Mouse (Mus musculus): ENCODE measurements around the gene Aacs.

The Aacs gene

DNA sequence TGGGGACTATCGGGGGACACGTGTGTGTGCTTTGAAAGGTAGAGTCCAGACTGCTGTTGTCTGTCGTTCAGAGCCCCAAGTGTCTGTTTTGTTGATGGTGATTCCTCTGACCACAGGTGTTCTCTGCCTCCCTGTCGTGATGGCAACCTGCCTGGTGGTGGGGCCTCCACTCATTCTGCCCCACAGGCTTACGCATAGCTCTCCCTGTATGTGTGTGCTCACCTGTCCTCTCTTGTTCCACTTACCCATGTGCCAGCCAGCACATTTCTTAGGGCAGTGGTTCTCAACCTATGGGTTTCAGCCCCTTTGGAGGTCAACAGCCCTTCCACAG, 17.4 kb downstream of the Aacs start:
- no peak for ATAC-seq (ENCODE audit: low TSS enrichment)

DNA sequence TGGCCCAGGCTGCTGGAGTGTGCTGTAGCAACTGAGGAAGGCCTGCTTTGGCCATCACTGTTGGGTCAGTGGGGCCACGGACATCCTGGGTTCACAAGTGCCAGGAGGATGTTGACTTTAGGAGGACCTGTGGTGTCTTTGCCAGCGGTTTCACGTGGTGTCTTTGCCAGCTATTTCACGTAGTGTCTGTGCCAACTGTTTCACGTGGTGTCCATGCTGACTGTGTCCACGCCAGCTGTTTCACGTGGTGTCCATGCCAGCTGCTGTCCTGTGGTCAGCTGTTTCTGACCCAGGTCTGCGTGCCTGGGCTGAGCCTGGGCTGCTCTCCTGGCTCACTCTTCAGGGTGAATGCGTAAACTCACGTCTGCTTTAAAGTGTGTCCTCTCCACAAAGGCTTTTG, 20.0 kb downstream of the Aacs start:
- ATAC-seq (ENCODE audit: low TSS enrichment): no peak

DNA sequence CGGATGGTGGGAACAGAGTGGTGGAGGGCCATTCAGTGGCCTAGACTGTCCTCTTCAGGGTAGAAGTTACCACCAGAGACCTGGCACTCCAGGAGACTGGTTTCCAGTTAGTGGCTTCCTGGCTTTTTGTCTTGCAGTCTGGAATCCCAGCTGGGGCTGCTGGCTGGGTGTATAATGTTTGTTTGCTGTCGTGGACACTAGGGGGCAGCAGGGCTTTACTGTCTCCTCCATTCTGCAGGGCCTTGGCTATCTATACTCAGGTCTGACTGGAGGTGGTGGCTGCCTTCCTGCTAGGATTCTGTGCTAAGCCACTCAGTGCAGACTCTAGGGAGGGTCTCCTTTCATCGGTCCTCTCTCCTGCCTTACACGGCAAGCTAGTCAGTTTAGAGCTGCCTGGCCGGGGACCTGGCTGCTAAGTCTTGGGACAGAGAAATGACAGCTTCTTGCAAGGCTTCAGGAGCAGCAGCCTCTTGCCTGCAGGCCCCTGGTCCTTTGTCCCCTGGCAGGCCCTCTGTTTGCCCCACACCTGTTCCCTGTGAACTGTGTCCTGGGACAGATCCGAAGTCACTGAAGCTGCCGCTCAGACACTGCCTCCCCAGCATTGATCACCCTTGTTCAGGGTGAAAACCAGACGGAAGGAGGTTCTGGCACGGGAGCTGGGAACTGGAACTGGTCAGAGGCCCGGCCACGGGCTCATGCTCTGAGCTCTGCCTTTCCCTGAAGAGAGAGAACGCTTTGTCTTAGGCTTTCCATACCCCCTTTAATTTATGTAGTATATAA, 22.4 kb downstream of the Aacs start:
- peak; percentile 88 for ATAC-seq (ENCODE audit: low TSS enrichment)

DNA sequence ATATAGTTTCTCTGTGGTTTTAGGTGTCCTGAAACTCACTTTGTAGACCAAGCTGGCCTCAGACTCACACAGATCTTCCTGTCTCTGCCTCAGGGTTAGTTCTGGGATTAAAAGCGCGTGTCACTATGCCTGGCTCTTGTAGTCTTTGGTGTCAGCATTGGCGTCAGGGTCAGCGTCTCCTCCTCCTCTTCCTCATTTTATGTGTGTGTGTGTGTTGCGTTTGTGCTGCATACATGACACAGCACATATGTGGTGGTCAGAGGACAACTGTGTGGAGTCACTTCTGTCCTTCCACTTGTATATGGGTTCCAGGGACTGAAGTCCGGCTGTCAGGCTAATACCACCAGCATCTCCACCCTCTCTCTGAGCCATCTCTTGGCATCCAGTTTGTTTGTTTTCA, 25.9 kb downstream of the Aacs start:
- ATAC-seq (ENCODE audit: low TSS enrichment): no peak

DNA sequence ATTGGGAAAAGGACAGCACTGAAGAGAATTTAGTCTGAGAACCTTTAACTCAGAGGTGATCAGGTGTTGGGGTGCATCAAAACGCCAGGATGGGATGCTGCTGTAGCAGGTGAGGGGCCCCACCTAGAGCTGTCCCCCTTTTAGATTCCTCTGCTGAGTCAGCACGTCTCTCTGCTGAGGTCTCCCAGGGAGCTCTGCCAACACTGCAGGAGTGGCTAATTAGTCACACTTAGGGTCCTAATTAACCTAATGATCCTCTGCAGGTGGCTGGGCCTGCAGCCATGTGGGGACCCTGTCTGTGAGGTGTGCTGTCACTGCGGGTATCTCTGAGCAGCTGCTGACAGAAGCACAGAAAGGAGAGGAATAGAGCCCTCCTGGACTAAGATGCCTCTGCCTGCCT, 26.6 kb downstream of the Aacs start:
- ATAC-seq (ENCODE audit: low TSS enrichment): no peak

DNA sequence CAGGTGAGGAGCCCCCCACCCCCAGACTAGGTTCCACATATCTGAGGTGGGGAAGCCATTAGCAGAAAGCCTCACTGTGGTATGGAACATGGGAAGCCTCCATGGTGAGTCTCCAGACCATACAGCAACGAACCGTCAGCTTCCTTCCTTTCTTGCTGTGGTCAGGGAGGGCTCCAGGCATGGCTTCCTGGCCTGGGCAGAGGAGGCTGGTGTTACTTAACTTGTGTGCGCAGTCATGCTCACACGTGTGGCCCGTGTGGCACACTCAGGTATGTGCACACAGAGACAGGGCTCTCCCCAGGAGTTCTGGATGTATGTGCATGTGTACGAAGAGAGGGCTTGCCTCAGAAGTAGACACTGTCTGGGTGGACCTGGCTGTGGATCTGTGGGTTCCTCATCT, 28.0 kb downstream of the Aacs start:
- no peak for ATAC-seq (ENCODE audit: low TSS enrichment)

DNA sequence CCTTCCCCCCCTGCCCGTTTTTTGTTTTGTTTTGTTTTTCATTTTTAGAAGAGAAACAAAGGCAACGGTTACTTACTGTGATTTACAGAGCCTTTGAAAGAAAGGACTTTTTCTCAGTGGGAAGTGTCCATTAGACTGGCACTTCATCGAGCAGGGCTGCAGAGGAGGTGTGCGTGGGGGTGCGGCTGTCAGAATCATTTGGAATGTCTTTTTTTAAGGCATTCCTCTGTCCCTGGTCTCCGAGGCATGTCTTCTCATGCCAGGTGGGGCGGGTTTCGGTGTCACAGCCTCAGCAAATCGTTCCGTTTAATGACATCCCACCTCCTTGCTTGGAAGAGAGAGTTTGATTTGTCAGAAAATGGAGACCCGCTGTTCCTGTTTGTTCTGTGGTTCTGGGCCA, 29.1 kb downstream of the Aacs start:
- ATAC-seq (ENCODE audit: low TSS enrichment): peak; percentile 55; the same call in 1 of the 2 replicates

DNA sequence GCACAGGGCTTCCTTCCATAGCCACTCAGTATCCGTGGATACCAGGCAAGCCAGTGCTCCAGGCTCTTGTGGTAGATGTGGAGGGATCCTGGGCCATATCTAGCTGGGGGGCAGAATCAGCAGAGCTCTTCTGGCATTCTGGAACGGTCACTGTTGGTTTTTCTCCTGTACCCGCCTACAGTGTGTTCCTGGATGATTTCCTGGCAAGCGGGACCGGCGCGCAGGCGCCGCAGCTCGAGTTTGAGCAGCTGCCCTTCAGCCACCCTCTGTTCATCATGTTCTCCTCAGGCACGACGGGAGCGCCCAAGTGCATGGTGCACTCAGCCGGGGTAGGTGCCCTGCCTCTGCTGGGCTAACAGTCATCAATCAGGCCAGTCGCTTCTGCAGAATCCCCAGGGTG, 30.4 kb downstream of the Aacs start:
- peak; percentile 60 for ATAC-seq (ENCODE audit: low TSS enrichment)

DNA sequence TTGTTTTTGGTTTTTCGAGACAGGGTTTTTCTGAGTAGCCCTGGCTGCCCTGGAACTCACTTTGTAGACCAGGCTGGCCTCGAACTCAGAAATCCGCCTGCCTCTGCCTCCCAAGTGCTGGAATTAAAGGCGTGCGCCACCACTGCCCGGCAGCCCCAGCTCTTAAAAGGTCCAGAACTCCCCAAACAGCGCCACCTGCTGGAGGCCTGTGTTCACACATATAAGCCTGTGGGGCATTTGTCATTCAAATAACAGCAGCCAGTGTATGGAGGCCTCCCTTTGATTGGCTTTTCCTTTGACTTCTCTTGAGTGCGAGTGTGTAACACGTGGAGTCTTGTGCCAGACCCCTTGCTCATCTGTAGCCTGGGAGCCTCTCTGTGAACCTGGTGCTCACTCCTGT, 32.0 kb downstream of the Aacs start:
- no peak for ATAC-seq (ENCODE audit: low TSS enrichment)

DNA sequence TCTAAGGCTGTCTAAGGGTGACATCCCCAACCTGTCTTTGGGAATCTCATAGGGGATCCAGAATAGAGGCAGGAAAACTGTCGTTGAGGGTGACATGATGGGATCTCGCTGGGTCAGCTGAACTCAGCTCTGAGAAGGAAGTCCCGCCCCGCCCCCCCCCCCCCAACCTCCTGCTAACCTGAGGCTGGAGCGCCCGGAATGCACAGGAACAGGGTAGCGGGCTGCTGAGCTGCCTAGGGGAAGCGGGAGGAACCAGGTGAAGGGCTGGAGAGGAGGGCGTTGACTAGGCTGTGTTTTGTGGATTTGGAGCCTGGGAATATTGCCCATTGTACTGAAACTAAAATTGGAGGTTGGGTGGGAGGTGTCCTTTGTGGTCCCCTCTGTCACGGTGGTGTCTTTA, 32.4 kb downstream of the Aacs start:
- ATAC-seq (ENCODE audit: low TSS enrichment): no peak

DNA sequence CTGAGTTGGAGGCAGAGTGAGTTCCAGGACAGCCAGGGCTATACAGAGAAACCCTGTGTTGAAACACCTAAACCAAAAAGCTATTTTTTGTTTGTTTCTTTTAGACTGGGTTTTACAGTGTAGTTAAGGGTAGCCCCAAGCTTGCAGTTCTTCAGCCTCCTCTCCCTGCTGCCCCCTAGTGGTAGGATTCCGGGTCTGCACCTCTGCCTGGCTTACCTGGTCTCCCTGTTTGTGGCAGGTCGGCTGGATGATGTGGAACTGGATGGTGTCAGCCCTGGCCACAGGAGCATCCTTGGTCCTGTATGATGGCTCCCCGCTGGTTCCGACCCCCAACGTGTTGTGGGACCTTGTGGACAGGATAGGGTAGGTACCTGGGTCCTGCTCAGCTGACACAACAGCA, 33.9 kb downstream of the Aacs start:
- ATAC-seq (ENCODE audit: low TSS enrichment): peak; percentile 56

DNA sequence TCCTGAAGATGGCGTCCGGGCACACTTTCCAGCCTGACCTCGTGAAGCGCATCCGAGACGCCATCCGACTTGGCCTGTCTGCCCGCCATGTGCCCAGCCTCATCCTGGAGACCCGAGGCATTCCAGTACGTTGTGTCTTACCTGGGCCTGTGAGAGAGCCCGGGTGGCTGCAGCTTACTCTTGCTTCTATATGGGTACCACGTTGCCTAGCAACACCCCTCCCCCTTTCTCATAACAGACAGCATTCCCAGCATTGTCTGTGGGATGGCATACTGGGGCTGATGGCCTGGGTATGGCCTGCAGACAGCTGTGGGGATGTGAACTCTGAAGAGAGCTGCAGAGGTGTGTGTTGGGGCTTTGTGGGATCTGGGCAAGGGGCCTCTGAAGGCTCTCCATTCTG, 39.4 kb downstream of the Aacs start:
- ATAC-seq (ENCODE audit: low TSS enrichment): no peak

DNA sequence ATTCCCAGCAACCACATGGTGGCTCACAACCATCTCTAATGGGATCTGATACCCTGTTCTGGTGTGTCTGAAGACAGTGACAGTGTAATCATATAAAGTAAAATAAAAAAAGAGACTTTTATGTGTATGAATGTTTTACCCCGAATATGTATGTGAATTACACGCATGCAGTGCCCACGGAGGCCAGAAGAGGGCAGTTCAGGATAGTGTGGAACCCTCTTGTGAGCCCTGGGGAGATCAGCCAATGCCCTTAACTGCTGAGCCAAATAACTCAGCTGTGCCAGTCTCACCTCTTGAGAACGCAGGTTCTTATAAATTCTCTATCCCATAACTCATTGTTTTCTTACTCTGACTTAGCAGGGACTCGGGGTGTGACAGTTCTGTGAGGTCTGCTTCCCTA, 43.0 kb downstream of the Aacs start:
- no peak for ATAC-seq (ENCODE audit: low TSS enrichment)

DNA sequence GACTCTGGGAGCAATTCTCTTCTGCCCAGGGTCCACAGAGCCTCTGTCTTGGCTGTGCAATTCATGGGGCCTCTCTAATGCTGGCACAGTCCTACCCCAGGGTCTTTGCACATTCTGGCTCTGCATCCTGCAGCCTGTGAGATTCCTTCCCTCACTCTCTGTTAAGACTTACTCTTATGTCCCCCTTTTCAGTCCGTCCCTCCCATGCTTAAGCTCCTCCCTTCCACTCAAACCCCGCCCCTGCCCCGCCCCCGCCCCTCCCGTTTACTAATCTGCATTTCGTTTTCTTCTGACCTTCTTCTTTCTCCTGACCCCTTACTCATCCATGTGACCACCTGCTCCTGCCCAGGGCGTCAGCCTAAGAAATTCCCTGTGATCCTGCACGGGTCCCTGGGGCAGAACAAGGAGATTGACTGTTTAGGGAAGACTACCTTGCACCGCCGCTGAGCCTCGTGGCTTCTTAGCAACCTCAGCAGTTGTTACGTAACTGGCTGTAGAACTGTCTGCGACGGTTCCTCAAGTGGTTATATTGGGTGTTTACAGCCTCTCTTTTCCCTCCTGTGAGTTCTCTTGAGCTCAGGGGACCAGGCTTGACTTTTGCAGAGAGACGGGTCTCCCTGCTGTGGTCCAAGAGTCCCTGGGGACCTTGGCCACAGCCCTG, 45.4 kb downstream of the Aacs start:
- peak; percentile 39; the same call in 1 of the 2 replicates for ATAC-seq (ENCODE audit: low TSS enrichment)

DNA sequence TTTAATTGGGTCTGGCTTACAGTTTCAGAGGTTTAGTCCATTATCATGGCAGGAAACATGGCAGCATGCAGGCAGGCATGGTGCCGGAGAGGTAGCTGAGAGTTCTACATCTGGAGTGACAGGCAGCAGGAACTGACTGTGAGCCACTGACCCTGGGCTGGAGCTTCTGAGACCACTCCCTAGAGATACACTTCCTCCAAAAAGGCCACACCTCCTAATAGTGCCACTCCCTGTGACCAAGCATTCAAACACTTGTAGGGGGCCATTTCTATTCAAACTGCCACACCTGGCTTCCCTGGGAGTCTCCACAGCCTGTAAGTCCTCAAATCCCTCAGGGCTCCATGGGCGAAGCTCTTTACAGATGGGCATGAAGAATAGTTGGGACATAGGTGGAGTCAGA, 47.7 kb downstream of the Aacs start:
- no peak for ATAC-seq (ENCODE audit: low TSS enrichment)

DNA sequence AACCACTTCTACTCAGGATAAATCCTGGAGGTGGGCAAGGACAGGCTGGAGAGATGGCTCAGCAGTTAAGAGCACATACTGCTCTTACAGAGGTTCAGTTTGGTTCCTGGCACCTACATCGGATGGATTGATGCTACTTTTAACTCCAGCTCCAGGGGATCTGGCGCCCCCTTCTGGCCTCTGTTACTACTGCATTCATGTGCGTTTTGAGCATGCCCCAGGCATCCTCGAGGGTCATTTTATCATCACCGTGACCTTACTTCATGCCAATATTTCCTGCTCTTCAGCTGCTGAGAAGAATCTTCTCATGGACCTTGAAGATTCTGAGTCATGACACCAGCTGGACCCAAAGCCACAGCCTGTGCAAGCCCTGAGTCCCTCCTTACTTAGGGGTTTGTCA, 49.9 kb downstream of the Aacs start:
- ATAC-seq (ENCODE audit: low TSS enrichment): no peak

DNA sequence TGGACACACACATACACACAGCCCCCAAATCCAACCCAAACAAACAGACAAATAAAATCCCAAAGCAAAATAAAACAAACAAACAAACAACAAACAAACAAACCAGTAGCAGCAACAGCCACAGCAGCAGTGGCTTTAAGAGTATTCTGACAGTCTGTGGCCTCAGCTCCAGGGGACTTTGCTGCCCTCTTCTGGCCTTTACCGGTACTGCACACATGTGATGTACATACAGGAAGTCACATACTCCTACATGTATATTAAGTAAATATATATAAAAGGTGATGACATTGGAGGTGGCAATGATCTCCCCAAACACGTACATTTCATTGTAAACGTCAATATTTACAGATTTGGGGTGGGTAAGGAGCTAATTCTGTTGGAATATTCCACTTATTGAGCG, 50.9 kb downstream of the Aacs start:
- no peak for ATAC-seq (ENCODE audit: low TSS enrichment)

DNA sequence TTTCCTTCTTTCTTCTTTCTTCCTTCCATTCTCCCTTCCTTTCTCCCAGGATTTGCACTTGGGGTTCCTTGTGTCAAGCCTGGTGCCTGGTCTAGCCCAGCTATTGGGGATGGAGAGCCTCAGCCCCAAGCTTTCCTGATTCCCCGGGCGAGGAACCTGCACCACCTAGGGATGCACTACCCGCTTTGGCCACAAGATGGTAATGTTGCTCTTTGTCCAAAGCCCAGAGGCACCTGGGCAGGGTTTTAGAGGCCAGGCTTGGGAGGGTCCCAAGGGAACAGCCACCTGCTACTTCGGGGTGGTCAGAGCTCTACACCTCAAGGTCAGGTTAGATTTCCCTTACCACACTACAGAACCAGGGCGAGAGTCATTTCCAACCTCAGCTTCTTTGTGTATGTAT, 53.5 kb downstream of the Aacs start:
- 0 out of 2 replicates have a peak, but pooled peaks have one; percentile 10 for ATAC-seq (ENCODE audit: low TSS enrichment)

DNA sequence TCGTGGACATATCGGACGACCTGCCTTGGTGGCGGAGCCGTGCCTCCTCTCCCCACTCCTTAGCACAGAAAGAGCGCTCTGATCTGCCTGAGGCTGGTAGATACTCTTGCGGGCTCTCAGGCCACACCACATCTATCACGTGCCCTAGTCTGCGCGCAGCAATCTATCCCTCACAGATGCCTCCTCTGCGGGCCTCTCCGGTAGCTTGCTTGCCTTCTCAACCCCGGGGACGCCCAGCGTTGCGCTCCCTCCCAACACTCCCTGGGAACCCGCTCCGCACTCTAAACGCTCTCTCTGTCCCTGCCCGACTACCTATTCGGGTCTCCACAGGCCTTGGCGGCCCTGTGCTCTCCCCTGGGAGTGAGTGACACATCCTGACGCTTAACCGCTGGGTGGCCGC, 56.0 kb downstream of the Aacs start, which contains the start of gene Tmem132b:
Gene Tmem132b (plus strand): TSS at position 141 of the 400 bp plus-strand sequence.
- peak; percentile 36 for ATAC-seq (ENCODE audit: low TSS enrichment)

DNA sequence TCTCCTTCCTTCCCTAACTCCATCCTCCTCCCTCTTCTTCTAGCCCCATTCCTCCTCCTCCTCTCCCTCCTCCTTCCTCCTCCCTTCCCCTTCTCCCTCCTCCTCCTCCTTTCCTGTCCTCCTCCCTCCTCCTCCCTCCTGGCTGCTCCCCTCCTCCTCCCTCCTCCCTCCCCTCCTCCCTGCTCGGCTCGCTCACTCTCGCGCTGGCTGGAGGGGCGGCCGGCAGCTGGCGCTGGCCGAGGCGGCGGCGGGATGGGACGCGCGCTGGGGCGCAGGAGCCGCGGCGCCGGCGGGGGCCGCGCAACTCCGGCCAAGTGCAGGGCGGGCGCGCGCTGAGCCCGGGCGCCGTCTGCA, 56.6 kb downstream of the Aacs start:
- peak; percentile 33 for ATAC-seq (ENCODE audit: low TSS enrichment)

DNA sequence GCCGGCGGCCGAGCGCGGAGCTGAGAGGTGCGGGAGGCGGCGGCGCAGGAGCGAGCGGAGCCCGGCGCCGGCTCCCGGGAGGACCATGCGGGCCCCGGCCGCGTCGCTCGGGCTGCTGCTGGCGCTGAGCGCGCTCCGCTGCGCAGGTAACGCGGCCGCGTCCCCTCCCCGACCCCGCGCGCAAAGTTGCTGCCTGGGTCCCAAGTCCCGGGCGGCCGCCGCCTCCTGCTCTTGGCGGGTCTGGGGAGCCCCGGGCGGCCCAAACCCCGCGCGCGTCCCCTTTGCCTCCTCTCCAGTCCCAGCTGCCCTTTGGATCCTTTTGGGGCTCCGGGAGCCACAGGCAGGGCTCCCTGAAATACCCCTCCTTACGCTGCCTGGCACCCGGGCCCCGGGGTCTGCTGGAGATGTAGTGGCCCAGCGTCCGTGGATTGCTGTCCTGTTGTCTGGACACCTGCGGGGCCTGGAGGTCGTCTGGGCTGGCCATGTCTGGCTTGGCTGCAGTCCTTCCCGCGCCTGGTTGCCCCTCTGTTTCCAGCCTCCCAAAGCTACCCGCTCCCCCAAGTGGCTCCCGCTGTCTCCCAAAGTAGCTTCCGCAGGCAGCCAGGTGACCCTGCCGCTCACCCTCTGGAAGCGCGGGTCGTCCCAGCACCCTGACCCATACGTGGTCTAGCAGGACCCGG, 57.1 kb downstream of the Aacs start:
- ATAC-seq (ENCODE audit: low TSS enrichment): no peak

DNA sequence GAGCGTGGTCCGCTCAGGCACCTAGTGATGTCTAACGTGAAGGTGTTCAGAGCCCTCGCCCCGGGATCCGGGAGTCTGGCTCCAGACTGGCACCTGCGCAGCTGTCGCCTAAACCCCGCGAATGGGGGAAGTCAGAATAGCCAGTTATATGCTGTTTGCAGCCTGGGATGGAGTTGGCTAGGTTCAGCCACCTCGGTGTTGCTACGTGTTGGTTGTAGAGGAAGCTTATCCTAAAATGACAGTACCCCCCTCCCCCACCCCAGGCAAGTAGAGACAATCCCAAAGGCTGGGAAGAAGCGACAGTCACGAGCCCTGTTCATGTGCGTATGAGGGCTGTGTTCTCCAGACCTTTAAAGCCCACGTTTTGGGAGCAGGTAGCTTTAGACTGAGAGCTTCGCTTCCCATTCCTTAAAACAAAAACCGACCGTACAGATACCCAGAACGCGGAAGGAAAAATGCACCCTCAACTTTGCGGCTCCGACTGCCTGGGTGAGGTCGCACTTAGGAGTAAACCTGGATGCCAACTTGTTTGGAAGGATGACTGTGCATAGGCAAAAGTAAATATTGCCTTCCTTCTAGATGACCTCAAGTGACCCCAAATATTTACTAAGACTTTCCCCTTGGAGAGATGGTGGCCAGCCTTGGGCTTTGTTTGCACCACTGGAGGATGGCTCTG, 57.7 kb downstream of the Aacs start:
- ATAC-seq (ENCODE audit: low TSS enrichment): peak; percentile 28
